Mouse (Mus musculus) thymus, adult 18-20 months (tissue): ENCODE data around the gene Coro2b.

Experiments
- DNase-seq, 2 experiments: peaks; one replicate each; pipeline ENCODE4 v3.0.0; 2022; ENCODE audit warnings: mixed read lengths in 2 of 2

The Coro2b gene

GRCm38 (mm10) chr9:62536655-62537631, at the start of gene Coro2b:
Gene Coro2b, minus strand, starts transcription at chr9:62537044.
- peak; percentile 66 to 68 for DNase-seq

- no peak for DNase-seq
Observed at GRCm38 (mm10) chr9:62577558-62577957, 40.7 kb upstream of the Coro2b start.

GRCm38 (mm10) chr9:62569121-62569520, 32.3 kb upstream of the Coro2b start:
- no peak for DNase-seq

- DNase-seq = no peak
Observed at GRCm38 (mm10) chr9:62567818-62568217, 31.0 kb upstream of the Coro2b start.

- no peak for DNase-seq
Observed at GRCm38 (mm10) chr9:62562236-62562635, 25.4 kb upstream of the Coro2b start.

- DNase-seq = no peak
Observed at GRCm38 (mm10) chr9:62560432-62560831, 23.6 kb upstream of the Coro2b start.

GRCm38 (mm10) chr9:62560006-62560405, 23.2 kb upstream of the Coro2b start:
- no peak for DNase-seq

- DNase-seq = no peak
Observed at GRCm38 (mm10) chr9:62559446-62559845, 22.6 kb upstream of the Coro2b start.

GRCm38 (mm10) chr9:62558058-62558457, 21.2 kb upstream of the Coro2b start:
- DNase-seq = no peak

GRCm38 (mm10) chr9:62556748-62557147, 19.9 kb upstream of the Coro2b start:
- no peak for DNase-seq

GRCm38 (mm10) chr9:62555258-62555856, 18.5 kb upstream of the Coro2b start:
- no peak for DNase-seq

- no peak for DNase-seq
Observed at GRCm38 (mm10) chr9:62554606-62555005, 17.8 kb upstream of the Coro2b start.

- no peak for DNase-seq
Observed at GRCm38 (mm10) chr9:62553366-62553940, 16.6 kb upstream of the Coro2b start.

- DNase-seq = no peak
Observed at GRCm38 (mm10) chr9:62551531-62551930, 14.7 kb upstream of the Coro2b start.

- peak; percentile 51 to 56 for DNase-seq
Observed at GRCm38 (mm10) chr9:62550661-62551093, 13.8 kb upstream of the Coro2b start.

GRCm38 (mm10) chr9:62549809-62550208, 13.0 kb upstream of the Coro2b start:
- DNase-seq = peak; percentile 63

GRCm38 (mm10) chr9:62547476-62547875, 10.6 kb upstream of the Coro2b start:
- no peak for DNase-seq

GRCm38 (mm10) chr9:62544856-62545255, 8.0 kb upstream of the Coro2b start:
- DNase-seq = no peak

- DNase-seq = no peak
Observed at GRCm38 (mm10) chr9:62543878-62544277, 7.0 kb upstream of the Coro2b start.

GRCm38 (mm10) chr9:62541606-62542005, 4.8 kb upstream of the Coro2b start:
- no peak for DNase-seq

GRCm38 (mm10) chr9:62541182-62541581, 4.3 kb upstream of the Coro2b start:
- no peak for DNase-seq

- DNase-seq = no peak
Observed at GRCm38 (mm10) chr9:62540736-62541135, 3.9 kb upstream of the Coro2b start.

- no peak for DNase-seq
Observed at GRCm38 (mm10) chr9:62540166-62540565, 3.3 kb upstream of the Coro2b start.
